17 mouse cellular contexts compared by ENCODE assay signal in the genomic region with DNA sequence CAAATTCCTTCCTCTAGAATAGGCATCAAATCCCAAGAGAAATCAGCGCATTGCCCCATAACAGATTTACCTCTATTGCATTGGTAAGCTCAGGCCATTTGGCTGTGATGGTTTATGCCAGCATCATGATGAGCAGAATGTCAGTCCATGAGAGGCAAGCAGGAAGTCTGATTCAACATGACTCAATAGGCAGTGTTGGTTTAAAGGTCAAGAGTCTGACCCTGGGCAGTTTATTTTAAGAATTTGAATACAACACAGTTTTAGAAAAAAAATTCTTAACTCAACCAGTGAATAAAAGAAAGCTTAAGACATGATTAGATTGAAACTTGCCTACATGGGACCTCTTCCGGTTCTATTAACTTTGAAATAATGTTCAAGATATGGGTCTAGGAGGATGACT.
"Had no signal": no experiment of that assay in that cellular context is flagged by ENCODE, and none has a peak within 500 bp of the region (broad histone marks: within the 10 kb centered on the region; RNA-seq: fewer than 3 reads in every experiment).

No protein-coding gene starts in this region.

- ATAC-seq: hindbrain, embryonic 16.5 days; inflammation-experienced regulatory T-cells, adult 6 months; intestine, embryonic 15.5 days; intestine, postnatal 0 days; liver, embryonic 12.5 days had no signal

- DNase-seq: gastrocnemius, adult 2 months; gastrocnemius, postnatal 10 days; gastrocnemius, postnatal 25 days; heart, adult 18-20 months; heart, postnatal 10 days; kidney, adult 2 months; kidney, adult 9 months; kidney, postnatal 14 days; kidney, postnatal 36 days; layer of hippocampus, adult 9-11 months; layer of hippocampus, postnatal 36 days; left cerebral cortex, postnatal 4 days had no signal
